Mouse (Mus musculus) stomach, embryonic 14.5 days (tissue): ENCODE measurements at regions not wholly inside any gene's neighbourhood (a gene's known extent, or its start where the extent isn't known, plus 50 kb on each side); places are given as distances from the start of the nearest gene placed in this dataset.

Source experiments
- ATAC-seq: fragments of 200-750 bp; cut with Nextera tagmentation; 2 replicates; pipeline ENCODE4 v1.8.0; 2017; ENCODE audit warnings: low read depth, moderate TSS enrichment; ENCODE audit not compliant: insufficient number of reproducible peaks, insufficient read depth, low FRiP score
- H3K27ac ChIP-seq: fragments of 300-500 bp; sonication (generic); 2 replicates; pipeline ENCODE4 v1.5.1; 2014; ENCODE audit warnings: mild to moderate bottlenecking, low read length, moderate library complexity, mixed read lengths
- H3K27me3 ChIP-seq: fragments of 300-500 bp; sonication (generic); 2 replicates; pipeline ENCODE4 v1.6.1; 2014; ENCODE audit warnings: low read length, control low read depth, mixed read lengths; ENCODE audit not compliant: control insufficient read depth, insufficient read depth
- H3K36me3 ChIP-seq: fragments of 300-500 bp; sonication (generic); 2 replicates; pipeline ENCODE4 v1.6.1; 2014; ENCODE audit warnings: mild to moderate bottlenecking, control low read depth, low read length, moderate library complexity, mixed read lengths; ENCODE audit not compliant: control insufficient read depth, insufficient read depth
- H3K4me1 ChIP-seq: fragments of 300-500 bp; sonication (generic); 2 replicates; pipeline ENCODE4 v1.6.1; 2014; ENCODE audit warnings: low read length, control low read depth, mixed read lengths; ENCODE audit not compliant: control insufficient read depth, insufficient read depth
- H3K4me2 ChIP-seq: fragments of 300-500 bp; sonication (generic); replicated peaks from 2 replicates; pipeline ENCODE4 v1.6.1; 2014; ENCODE audit warnings: low read depth, low read length, control low read depth
- H3K4me3 ChIP-seq: fragments of 300-500 bp; sonication (generic); 2 replicates; pipeline ENCODE4 v1.5.1; 2014; ENCODE audit warnings: low read depth, low read length, control low read depth
- H3K9ac ChIP-seq: fragments of 300-500 bp; sonication (generic); replicated peaks from 2 replicates; pipeline ENCODE4 v1.6.1; 2014; ENCODE audit warnings: low read depth, mild to moderate bottlenecking, control low read depth, low read length, moderate library complexity, mixed read lengths
- H3K9me3 ChIP-seq: fragments of 300-500 bp; sonication (generic); 2 replicates; pipeline ENCODE4 v1.6.1; 2016; ENCODE audit warnings: low read depth, low read length, control low read depth; ENCODE audit not compliant: control insufficient read depth
- WGBS: fragments of 180-500 bp; shearing (Covaris S2); extraction: QIAGEN DNeasy Blood & Tissue Kit; methylation state at CpG from one replicate; pipeline ENCODE4 v1.1.7; 2014; 5-methylcytosine and 5-hydroxymethylcytosine counted together

DNA sequence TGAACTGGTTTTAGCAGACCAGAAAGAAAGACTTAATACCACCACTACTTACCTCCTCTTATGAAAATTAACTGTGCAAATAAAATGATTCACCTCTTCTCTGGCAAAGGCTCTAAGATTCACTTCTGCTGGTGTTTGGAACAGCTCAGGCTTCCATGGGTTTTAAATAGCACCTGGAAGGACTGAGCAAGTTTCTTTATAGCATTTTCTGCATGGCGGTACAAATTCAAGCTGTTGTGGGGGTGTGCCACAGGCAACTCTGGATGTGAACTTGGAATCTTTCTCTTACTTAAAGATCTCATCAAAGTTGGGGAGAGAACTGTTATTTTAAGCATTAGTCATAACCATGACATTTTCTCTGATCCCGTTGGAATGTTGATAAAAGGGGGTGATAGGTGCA lies 350.1 kb upstream of the Cd180 start:
- 86% methylated on average over 2 of the region's 2 CpGs for WGBS
- no peak overlapping the region for H3K4me2 ChIP-seq
- H3K9ac ChIP-seq: no peak overlapping the region
- no peak for ATAC-seq
- no peaks in the 10 kb centered on the region for H3K36me3 ChIP-seq
- H3K27ac ChIP-seq: no peak overlapping the region
- no peaks in the 10 kb centered on the region for H3K27me3 ChIP-seq
- H3K9me3 ChIP-seq: no peaks in the 10 kb centered on the region; the same call in 1 of the 2 replicates
- no peak overlapping the region for H3K4me3 ChIP-seq
- H3K4me1 ChIP-seq: no peaks in the 10 kb centered on the region

DNA sequence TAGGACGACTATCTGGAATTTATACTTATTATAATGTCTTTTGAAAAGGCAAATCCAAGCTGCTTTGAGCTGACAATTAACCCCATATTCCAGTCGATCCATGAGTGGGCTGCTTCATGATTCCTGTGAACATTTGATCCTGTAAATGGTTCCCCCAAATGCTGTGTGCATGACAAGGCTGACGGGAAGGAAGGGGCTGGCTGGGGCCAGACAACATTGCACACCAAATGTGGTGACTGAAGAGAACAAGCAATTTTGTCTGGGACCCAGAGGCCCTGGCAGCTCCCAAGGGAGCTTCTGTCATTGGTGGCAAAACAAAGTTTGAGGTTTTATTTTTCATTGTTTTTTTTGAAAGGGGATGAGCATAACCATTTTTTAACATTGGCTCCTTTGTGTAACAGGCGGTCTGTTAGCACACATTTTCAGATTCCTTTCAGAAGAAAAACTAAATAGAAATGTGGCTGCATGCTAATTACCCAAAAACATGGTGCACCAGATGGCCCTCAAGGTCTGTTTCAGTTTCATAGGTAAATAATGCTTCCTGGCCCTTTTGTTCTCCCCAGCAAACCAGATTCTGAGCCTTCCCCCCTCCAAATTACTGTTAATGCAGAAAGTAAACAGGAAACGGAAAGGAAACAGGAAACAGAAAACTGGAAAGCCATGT lies 348.6 kb upstream of the Cd180 start:
- no peaks in the 10 kb centered on the region for H3K36me3 ChIP-seq
- H3K9me3 ChIP-seq: no peaks in the 10 kb centered on the region
- H3K27me3 ChIP-seq: no peaks in the 10 kb centered on the region
- no peak for ATAC-seq
- H3K4me1 ChIP-seq: no peaks in the 10 kb centered on the region
- 76% methylated on average over 5 of the region's 5 CpGs for WGBS
- no peak overlapping the region for H3K4me3 ChIP-seq
- H3K4me2 ChIP-seq: no peak overlapping the region
- no peak overlapping the region for H3K27ac ChIP-seq
- H3K9ac ChIP-seq: no peak overlapping the region

DNA sequence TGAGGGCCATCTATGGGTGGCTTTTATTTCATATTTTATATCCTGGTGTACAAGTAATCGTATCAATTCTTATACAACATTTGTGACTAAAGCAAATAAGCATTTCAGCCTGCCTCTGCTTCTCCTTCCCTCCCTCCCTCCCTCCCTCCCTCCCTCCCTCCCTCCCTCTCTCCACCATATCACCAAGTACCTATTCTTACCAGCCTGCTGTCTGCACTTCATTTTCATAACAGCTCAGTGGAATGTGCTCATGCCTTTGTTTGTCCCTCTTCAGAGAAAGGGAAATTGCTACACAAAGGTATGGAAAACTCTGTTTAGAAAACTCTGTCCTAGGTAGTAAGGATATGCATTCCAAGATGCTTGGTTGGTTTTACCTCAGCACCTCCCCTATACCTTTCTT lies 343.9 kb upstream of the Cd180 start:
- no peak overlapping the region for H3K9ac ChIP-seq
- H3K27ac ChIP-seq: no peak overlapping the region
- H3K9me3 ChIP-seq: no peaks in the 10 kb centered on the region
- no peaks in the 10 kb centered on the region for H3K36me3 ChIP-seq
- H3K27me3 ChIP-seq: no peaks in the 10 kb centered on the region
- 77% methylated on average over 1 of the region's 1 CpGs for WGBS
- no peak overlapping the region for H3K4me2 ChIP-seq
- H3K4me1 ChIP-seq: no peaks in the 10 kb centered on the region
- ATAC-seq: no peak
- H3K4me3 ChIP-seq: no peak overlapping the region

DNA sequence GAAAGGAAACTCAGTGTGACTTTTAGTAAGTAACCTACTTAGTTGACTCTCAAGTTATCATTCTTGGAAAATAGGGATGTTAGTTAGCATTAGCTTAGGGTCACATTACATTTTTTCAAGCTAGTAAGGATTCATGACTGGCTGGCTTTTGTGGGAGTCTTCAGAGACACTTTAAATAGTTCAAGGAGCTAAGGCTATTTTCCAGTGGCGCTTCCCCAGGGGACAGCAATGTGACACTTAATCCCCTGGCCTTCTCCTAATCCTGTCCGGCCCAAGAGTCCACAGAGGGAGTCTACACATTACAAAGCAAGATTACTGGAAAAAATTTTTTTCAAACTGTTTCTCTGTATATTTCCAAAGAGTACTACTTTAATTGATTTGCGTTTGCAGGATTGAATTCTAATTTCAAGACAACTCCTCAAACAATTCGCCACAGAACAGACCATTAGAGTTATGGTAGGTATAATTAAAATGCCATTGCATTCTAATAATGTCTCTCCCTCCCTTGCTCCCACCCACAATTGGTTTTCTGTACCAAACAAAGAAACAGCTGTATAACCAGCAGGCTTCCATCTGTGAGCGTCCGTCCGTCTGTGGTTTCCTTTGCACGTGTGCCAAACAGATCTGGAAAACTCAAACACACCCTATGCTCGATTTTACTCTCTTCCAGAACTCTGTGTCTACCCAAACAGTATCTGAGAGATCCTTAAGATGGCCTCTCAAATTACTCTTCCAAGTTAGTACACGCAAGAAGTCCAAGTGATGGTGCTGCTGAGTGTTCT lies 341.1 kb upstream of the Cd180 start:
- no peak overlapping the region for H3K4me3 ChIP-seq
- H3K27ac ChIP-seq: no peak overlapping the region
- no peaks in the 10 kb centered on the region for H3K9me3 ChIP-seq
- 74% methylated on average over 10 of the region's 10 CpGs for WGBS
- no peak for ATAC-seq
- H3K36me3 ChIP-seq: no peaks in the 10 kb centered on the region
- H3K4me1 ChIP-seq: no peaks in the 10 kb centered on the region
- no peak overlapping the region for H3K4me2 ChIP-seq
- no peak overlapping the region for H3K9ac ChIP-seq
- no peaks in the 10 kb centered on the region for H3K27me3 ChIP-seq

DNA sequence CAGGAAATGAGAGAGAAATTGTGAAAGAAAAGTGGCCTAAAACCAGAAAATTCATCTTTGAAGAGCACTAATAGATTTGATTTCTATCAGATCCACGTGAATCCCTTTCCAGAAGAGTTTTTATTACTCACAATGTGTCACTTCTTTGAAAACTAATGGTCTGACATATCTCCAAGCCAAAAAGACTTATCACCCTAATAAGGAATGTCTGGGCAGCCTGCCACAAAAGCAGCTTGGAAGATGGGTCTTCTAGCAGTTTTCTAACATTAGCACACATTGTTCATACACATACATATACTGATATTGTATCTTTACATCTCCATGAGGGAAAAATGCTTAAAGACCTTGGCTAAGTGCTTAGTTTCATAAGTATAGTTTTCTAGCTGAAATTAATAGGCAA lies 337.8 kb upstream of the Cd180 start:
- no peaks in the 10 kb centered on the region for H3K36me3 ChIP-seq
- no peaks in the 10 kb centered on the region for H3K9me3 ChIP-seq
- H3K4me2 ChIP-seq: no peak overlapping the region
- H3K4me1 ChIP-seq: no peaks in the 10 kb centered on the region
- no peak overlapping the region for H3K9ac ChIP-seq
- no peak overlapping the region for H3K4me3 ChIP-seq
- no peak overlapping the region for H3K27ac ChIP-seq
- no peak for ATAC-seq
- 22% methylated on average over 1 of the region's 1 CpGs for WGBS
- H3K27me3 ChIP-seq: no peaks in the 10 kb centered on the region

DNA sequence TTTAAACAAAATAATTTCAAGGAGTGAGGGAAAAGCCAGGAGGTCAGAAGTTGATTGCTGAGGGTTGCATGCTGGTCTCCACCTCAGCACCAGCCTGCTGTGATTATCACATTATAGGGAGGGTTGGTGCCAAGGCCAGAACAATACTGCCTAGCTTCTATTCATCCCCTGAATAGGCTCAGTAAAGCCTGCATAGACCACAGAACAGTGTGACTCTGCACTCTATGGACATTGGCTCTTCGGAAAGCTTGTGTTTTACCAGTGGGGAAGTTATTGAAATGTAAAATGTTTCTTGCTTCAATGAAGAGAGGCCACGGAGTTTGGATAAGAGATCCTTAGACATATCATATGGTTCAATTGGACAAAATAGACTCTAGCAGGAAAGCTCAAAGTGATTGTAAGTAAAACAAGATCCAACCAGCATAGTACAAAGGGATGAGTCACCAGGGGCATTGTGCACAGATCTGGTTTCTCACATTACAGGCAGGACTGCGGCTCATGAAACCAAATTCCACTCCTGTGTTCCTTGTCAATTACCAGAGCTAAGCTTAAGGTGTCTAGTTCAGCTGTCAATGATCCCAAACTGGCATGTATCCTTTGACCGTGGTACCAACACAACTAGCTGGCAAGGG lies 320.8 kb upstream of the Cd180 start:
- no peak for ATAC-seq
- Histone ChIP-seq H3K36me3 (no peaks in the 10 kb centered on the region), H3K4me3 (no peak overlapping the region), H3K27ac (no peak overlapping the region), H3K9me3 (no peaks in the 10 kb centered on the region), H3K4me2 (no peak overlapping the region), H3K9ac (no peak overlapping the region), H3K4me1 (no peaks in the 10 kb centered on the region), H3K27me3 (no peaks in the 10 kb centered on the region)
- 76% methylated on average over 4 of the region's 4 CpGs for WGBS

DNA sequence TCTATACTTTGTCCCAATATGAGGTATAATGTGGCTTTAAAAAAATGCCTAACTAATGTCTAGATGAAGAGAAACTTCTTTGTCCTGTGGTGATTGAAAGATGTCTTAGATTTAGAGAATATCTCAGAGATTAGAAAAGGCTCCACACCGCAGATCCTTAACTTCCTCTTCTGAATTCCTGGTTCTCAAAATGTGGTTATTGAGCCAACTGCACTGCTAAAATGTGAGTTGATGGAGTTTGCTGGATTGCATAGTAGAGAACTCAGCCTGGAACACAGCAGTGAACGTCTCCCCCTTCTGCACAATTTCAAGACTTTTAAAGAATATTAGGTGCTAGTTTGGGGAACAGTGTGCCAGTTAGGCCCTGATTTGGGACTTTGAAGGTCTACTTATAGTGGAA lies 312.7 kb upstream of the Cd180 start:
- WGBS: 78% methylated on average over 2 of the region's 2 CpGs
- Histone ChIP-seq H3K36me3 (no peaks in the 10 kb centered on the region), H3K27me3 (no peaks in the 10 kb centered on the region), H3K4me2 (no peak overlapping the region), H3K9me3 (no peaks in the 10 kb centered on the region), H3K9ac (no peak overlapping the region), H3K4me3 (no peak overlapping the region), H3K27ac (no peak overlapping the region), H3K4me1 (no peaks in the 10 kb centered on the region)
- no peak for ATAC-seq

DNA sequence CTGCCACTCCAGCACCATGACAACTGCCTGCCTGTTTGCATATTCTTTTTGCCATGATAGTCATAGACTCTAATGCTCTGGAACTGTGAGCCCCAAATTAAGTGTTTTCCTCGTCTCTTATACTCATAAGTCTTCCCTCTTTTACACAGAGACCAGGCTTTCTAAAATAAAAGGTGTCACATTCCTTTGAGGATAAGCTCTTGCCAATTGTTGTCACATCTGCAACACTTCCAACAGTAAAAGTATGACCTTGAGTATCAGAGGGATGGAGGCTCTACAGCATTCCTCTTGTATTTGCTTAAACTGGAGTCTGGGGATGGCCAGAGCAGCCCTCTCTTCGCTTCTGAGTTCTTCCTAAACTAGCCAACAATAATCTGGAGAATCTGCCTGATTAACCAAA lies 301.4 kb upstream of the Cd180 start:
- 77% methylated on average over 2 of the region's 2 CpGs for WGBS
- Histone ChIP-seq H3K36me3 (no peaks in the 10 kb centered on the region), H3K9ac (no peak overlapping the region), H3K4me1 (peaks cover 6% of the 10 kb centered on the region; the same call in 1 of the 2 replicates), H3K27me3 (no peaks in the 10 kb centered on the region), H3K4me3 (no peak overlapping the region), H3K27ac (no peak overlapping the region), H3K4me2 (no peak overlapping the region), H3K9me3 (no peaks in the 10 kb centered on the region)
- ATAC-seq: no peak
